Mouse (Mus musculus) ES-E14 (cell line): ENCODE results near the gene Susd1.

Experiments
- CHD2 ChIP-seq: IDR thresholded peaks from 2 replicates; pipeline ENCODE4 v1.6.1; 2014; ENCODE audit warnings: mild to moderate bottlenecking, low read depth, low read length, inconsistent platforms
- HCFC1 ChIP-seq: IDR thresholded peaks from 2 replicates; pipeline ENCODE4 v1.6.1; 2012; ENCODE audit warnings: low read length, inconsistent platforms, borderline replicate concordance; ENCODE audit not compliant: insufficient read depth
- MAFK ChIP-seq: IDR thresholded peaks from 2 replicates; pipeline ENCODE4 v1.6.1; 2014; ENCODE audit warnings: mild to moderate bottlenecking, low read depth, low read length, inconsistent platforms; ENCODE audit not compliant: insufficient read depth
- ZNF384 ChIP-seq: IDR thresholded peaks from 2 replicates; pipeline ENCODE4 v1.6.1; 2012; ENCODE audit warnings: low read depth, low read length, inconsistent platforms

- no peak for TF ChIP-seq HCFC1
- no peak for TF ChIP-seq MAFK
- TF ChIP-seq CHD2 = no peak
- no peak for TF ChIP-seq ZNF384
Measured at GRCm38 (mm10) chr4:59399343-59399742, 39.1 kb downstream of the Susd1 start.
